Mouse (Mus musculus): ENCODE data around the gene B3gat3. TPM values are rescaled to one million over a fixed set of nuclear protein-coding genes. Genes with fewer than 3 reads are reported as not detected.
"Not testable (repeated sequence)": the region's sequence is repeated elsewhere in the genome, so short reads cannot be mapped to it uniquely, and the experiment has no call there.

B3gat3 gene
- polyA plus RNA-seq, 1 experiment from 2014 or later = 44.0 TPM

DNA sequence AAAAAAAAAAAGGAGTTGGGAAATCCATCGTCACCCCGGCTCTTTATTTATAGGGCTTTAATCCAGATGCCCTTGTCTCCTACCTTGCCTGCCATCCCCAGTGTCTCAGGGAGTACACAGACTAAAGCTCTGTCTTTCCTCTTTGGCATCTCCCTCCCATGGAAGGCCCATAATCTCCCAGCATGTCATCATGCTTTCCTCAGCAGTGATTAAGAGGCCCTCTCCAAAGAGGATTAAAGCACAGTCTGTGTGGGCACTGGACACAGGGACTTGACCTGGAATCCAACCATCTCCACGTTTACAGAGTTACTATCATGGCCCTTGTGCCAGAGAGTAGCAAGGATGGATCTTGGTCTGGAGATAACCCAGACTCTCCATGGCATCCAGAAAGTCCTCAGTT, 36.6 kb upstream of the B3gat3 start, which contains the start of the genes Lbhd1 and Gm49403:
Gene Lbhd1 (plus strand): TSS at position 117 of the 400 bp plus-strand sequence.
Gene Gm49403 (plus strand): TSS at position 315 of the 400 bp plus-strand sequence.
- Histone ChIP-seq H3K4me2 (ENCODE audit: low read depth, low read length) (no peak within 1 kb of the TSS), H3K4me1 (ENCODE audit: control insufficient read depth, insufficient read depth, low read length) (peaks cover 10% of the 10 kb centered on the region), H3K36me3 (ENCODE audit: control insufficient read depth, insufficient read depth, low read length) (no peaks in the 10 kb centered on the region), H3K9me3 (ENCODE audit: control insufficient read depth, low read length) (no peaks in the 10 kb centered on the region), H3K9ac (ENCODE audit: low read depth, low read length) (no peak within 1 kb of the TSS), H3K27ac (ENCODE audit: low read length) (no peak within 1 kb of the TSS), H3K27me3 (replicated peaks; ENCODE audit: control insufficient read depth, insufficient read depth, low read length) (no peaks in the 10 kb centered on the region), H3K4me3 (ENCODE audit: low read length) (no peak within 1 kb of the TSS)
- 84% methylated on average over 3 of the region's 3 CpGs for WGBS
- ATAC-seq = no peak

DNA sequence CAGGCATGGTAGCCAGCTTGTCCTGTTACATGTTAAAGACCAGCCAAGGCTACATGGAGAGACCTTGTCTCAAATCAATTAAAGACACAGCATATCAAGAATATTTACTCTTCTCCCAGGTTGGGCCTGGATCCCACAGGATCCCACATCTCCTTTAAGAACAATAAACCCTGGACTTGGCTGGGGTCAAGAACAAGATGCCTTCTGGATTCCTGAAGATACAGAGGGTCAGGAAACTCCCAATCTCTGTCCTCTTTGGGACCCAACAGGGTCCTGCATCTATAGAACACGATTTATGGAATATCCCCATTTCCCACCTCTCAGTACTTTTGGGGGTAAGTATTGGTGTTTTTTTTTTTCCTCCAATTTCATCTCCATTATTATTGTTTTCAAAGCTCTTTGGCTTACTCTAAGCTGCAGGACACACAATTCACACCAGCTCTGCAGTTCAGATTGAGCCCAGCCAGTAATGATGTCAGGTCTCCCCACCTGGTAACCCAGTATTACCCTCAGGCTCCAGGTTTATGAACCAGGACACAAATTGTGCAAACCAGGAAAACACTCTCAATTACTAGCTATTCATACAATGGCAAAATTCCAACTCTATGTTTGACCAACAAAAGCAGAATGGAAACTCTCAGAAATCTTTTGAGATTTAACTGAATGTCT, 33.1 kb upstream of the B3gat3 start:
- Histone ChIP-seq H3K27me3 (replicated peaks; ENCODE audit: control insufficient read depth, insufficient read depth, low read length) (no peaks in the 10 kb centered on the region), H3K36me3 (ENCODE audit: control insufficient read depth, insufficient read depth, low read length) (peaks cover 4% of the 10 kb centered on the region), H3K9me3 (ENCODE audit: control insufficient read depth, low read length) (no peaks in the 10 kb centered on the region), H3K4me2 (ENCODE audit: low read depth, low read length) (no peak overlapping the region), H3K4me3 (ENCODE audit: low read length) (no peak overlapping the region; the same call in 1 of the 2 replicates), H3K4me1 (ENCODE audit: control insufficient read depth, insufficient read depth, low read length) (peaks cover 5% of the 10 kb centered on the region; the same call in 1 of the 2 replicates), H3K27ac (ENCODE audit: low read length) (peak overlapping the region; percentile 79; the same call in 1 of the 2 replicates), H3K9ac (ENCODE audit: low read depth, low read length) (peak overlapping the region; percentile 81; the same call in 1 of the 2 replicates)
- no peak for ATAC-seq
- 53% methylated on average over 1 of the region's 1 CpGs for WGBS

DNA sequence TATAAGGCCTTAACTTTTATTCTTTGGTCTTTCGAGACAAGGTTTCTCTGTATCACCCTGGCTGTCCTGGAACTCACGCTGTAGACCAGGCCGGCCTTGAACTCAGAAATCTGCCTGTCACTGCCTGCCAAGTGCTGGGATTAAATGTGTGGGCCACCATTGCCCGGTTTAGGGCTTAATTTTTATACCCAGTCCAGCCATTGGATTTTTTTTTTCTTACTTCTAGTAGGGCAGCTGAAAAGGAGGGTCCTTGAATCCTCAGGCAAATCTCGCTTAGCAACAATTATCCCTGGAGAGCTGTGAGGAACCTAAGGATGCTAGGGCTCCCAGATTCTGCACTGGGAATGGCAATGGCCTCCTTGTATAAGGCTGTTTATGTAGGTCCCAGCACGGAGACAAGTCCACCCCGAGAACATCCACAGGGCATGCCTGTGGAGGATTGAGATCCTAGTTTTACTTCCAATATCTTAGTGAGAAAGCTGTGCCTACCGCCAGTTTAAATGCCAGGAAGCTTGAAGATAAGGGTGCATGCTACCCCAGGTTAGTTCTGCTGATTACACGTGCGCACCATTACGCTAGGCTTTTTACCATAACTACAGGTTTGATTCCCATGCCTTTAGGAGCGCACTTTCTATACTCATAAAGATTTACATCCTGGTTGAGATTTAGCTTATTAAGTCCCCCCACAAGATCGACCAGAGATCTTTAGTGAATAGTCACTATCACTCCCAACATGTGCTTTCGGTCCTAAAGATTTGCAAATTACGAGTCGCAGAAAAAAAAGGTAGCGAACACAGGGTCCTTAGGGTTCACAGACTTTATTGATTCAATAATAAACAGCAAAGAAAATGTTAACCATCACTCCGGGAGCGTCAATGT, 32.4 kb upstream of the B3gat3 start:
- peak overlapping the region; percentile 81 for H3K9ac ChIP-seq (ENCODE audit: low read depth, low read length)
- H3K27ac ChIP-seq (ENCODE audit: low read length) = peak overlapping the region; percentile 79
- ATAC-seq = no peak
- H3K9me3 ChIP-seq (ENCODE audit: control insufficient read depth, low read length) = no peaks in the 10 kb centered on the region
- 15% methylated on average over 19 of the region's 19 CpGs for WGBS
- no peaks in the 10 kb centered on the region for H3K27me3 ChIP-seq (replicated peaks; ENCODE audit: control insufficient read depth, insufficient read depth, low read length)
- peak overlapping the region; percentile 70 for H3K4me3 ChIP-seq (ENCODE audit: low read length)
- H3K4me2 ChIP-seq (ENCODE audit: low read depth, low read length) = peak overlapping the region; percentile 75
- H3K36me3 ChIP-seq (ENCODE audit: control insufficient read depth, insufficient read depth, low read length) = peaks cover 4% of the 10 kb centered on the region
- H3K4me1 ChIP-seq (ENCODE audit: control insufficient read depth, insufficient read depth, low read length) = peaks cover 10% of the 10 kb centered on the region; the same call in 1 of the 2 replicates

DNA sequence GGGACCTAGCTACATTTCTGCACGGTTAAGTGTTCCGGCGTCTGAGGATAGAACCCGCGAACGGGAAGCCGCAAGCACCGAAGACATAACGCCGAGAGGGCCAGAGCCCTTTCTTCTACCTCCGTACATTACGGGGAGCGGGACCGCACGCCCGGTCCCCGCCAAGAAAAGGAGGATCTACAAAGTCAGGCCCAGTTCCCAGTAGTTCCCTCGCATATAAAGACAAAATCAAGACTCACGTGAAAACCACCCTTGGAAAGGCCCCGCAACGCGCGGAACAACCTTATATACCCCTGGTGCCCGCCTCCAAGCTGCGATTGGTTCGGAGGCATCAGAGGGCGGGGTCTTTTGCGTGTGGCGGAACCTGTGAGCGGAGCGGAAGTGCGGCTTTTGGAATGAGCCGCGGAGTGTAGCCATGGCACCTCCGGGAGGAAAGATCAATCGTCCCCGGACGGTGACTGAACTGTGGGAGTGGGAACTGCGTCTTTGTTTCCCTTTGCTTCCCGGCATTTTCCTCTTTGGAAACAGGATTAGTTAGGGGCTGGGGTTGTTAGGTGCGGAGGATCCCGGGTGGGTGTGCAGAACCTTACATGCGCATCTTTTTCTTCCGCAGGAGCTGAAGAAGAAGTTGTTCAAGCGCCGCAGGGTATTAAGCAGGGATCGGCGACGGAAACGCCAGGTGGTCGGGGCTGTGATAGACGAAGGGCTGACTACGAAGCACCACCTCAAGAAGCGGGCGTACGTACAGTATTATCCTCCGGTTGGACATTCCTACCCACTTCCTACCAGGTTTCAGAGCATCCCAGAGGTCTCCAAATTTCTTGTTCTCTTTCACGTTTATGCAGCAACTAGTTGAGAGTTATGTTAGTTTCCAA, 31.4 kb upstream of the B3gat3 start, which contains the start of the genes 1810009A15Rik and Gm49416:
Gene 1810009A15Rik (plus strand): TSS at position 343 of the 875 bp plus-strand sequence.
Gene Gm49416 (plus strand): TSS at position 416 of the 875 bp plus-strand sequence.
- Histone ChIP-seq H3K4me2 (ENCODE audit: low read depth, low read length) (peak within 1 kb of the TSS; percentile 75), H3K9me3 (ENCODE audit: control insufficient read depth, low read length) (no peaks in the 10 kb centered on the region), H3K9ac (ENCODE audit: low read depth, low read length) (peak within 1 kb of the TSS; percentile 81), H3K27ac (ENCODE audit: low read length) (peak within 1 kb of the TSS; percentile 89), H3K36me3 (ENCODE audit: control insufficient read depth, insufficient read depth, low read length) (peaks cover 4% of the 10 kb centered on the region), H3K27me3 (replicated peaks; ENCODE audit: control insufficient read depth, insufficient read depth, low read length) (no peaks in the 10 kb centered on the region), H3K4me3 (ENCODE audit: low read length) (peak within 1 kb of the TSS; percentile 70), H3K4me1 (ENCODE audit: control insufficient read depth, insufficient read depth, low read length) (peaks cover 10% of the 10 kb centered on the region; the same call in 1 of the 2 replicates)
- under 1% methylated on average over 58 of the region's 58 CpGs for WGBS
- ATAC-seq = peak; percentile 94

DNA sequence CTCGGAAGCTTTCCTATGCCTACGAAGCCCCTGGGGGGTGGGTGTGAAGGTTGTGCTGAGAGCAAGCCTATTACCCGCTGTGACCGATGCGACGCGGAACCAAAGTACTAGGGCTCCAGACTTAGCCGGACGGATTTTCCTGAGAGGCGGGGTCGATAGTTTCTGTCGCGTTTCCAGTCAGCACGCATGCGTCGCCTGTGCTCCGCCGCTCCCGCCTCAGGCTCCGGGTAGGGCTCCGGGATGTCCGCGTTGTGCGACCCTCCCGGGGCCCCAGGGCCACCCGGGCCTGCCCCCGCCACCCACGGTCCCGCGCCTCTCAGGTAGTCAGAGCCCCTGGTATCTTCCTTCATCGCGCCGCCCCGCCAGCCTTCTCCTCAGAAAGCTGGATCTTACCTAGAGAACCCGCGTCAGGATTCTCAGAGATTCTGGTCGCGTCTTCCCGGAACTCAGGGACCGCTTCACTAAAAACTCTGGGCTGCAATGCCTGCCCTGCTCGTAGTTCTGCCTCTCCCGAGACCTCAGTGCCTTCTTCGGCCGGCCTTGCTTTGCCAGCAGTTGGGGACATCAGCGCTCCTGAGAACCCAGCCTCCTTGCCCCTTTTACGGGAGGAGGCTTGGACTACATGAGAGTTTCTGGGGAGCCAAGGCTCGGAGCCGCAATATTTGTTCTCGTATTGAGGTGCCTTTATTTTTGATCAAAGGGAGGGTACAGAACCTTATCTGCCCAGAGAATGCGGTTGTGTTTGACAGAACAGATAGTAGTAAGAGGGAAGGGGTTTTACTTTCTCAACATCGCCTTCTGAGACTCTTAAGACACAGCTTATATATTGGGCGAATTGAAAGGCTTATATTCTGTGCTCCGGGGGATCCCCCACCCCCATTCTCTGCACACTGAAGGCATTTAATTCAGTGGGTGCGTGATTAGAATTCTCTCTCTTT, 27.1 kb upstream of the B3gat3 start, which contains the start of gene Ints5:
Gene Ints5 (plus strand): TSS at position 177 of the 938 bp plus-strand sequence.
- peak within 1 kb of the TSS; percentile 89 for H3K27ac ChIP-seq (ENCODE audit: low read length)
- peak within 1 kb of the TSS; percentile 98 for H3K9ac ChIP-seq (ENCODE audit: low read depth, low read length)
- 3% methylated on average over 54 of the region's 54 CpGs for WGBS

DNA sequence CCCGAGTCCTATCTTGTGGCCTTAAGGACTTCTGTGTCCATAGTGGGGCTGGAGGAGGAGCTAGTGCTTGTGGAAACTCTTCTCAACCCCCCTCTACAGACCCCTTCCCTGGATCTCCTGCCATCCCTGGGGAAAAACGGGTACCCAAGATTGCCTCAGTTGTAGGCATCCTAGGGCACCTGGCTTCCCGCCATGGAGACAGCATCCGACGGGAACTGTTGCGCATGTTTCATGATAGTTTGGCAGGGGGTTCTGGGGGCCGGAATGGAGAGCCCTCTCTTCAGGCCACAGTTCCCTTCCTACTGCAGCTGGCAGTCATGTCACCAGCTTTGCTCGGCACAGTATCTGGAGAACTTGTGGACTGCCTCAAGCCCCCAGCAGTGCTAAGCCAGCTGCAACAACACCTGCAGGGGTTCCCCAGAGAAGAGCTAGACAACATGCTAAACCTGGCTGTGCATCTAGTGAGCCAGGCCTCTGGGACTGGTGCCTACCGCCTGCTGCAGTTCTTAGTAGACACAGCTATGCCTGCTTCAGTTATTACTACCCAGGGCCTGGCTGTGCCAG, 24.7 kb upstream of the B3gat3 start:
- peaks cover 26% of the 10 kb centered on the region for H3K4me1 ChIP-seq (ENCODE audit: control insufficient read depth, insufficient read depth, low read length)
- H3K4me3 ChIP-seq (ENCODE audit: low read length) = no peak overlapping the region
- H3K9ac ChIP-seq (ENCODE audit: low read depth, low read length) = 0 out of 2 replicates have a peak overlapping the region, but pooled peaks have one; percentile 11
- H3K27ac ChIP-seq (ENCODE audit: low read length) = no peak overlapping the region
- no peak overlapping the region for H3K4me2 ChIP-seq (ENCODE audit: low read depth, low read length)
- peaks cover 5% of the 10 kb centered on the region for H3K36me3 ChIP-seq (ENCODE audit: control insufficient read depth, insufficient read depth, low read length)
- H3K27me3 ChIP-seq (replicated peaks; ENCODE audit: control insufficient read depth, insufficient read depth, low read length) = no peaks in the 10 kb centered on the region
- 89% methylated on average over 9 of the region's 9 CpGs for WGBS
- ATAC-seq = no peak
- no peaks in the 10 kb centered on the region for H3K9me3 ChIP-seq (ENCODE audit: control insufficient read depth, low read length)

More for the DNA sequence above, 27.1 kb upstream of the B3gat3 start, which contains the start of gene Ints5:
- H3K4me1 ChIP-seq (ENCODE audit: control insufficient read depth, insufficient read depth, low read length) = peaks cover 19% of the 10 kb centered on the region
- peaks cover 7% of the 10 kb centered on the region for H3K36me3 ChIP-seq (ENCODE audit: control insufficient read depth, insufficient read depth, low read length)
- peak within 1 kb of the TSS; percentile 95 for H3K4me3 ChIP-seq (ENCODE audit: low read length)
- H3K27me3 ChIP-seq (replicated peaks; ENCODE audit: control insufficient read depth, insufficient read depth, low read length) = no peaks in the 10 kb centered on the region
- no peaks in the 10 kb centered on the region for H3K9me3 ChIP-seq (ENCODE audit: control insufficient read depth, low read length)
- H3K4me2 ChIP-seq (ENCODE audit: low read depth, low read length) = peak within 1 kb of the TSS; percentile 60
- ATAC-seq = peak; percentile 49

DNA sequence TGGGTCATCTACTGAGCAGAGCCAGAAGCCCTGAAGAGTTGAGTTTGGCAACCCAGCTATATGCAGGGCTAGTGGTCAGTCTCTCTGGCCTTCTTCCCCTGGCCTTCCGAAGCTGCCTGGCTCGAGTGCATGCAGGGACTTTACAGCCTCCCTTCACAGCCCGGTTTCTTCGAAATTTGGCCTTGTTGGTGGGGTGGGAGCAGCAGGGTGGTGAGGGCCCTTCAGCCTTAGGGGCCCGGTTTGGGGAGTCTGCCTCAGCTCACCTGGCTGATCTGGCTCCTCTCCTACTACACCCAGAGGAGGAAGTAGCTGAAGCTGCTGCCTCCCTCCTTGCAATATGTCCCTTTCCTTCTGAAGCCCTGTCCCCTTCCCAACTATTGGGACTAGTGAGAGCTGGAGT, 23.9 kb upstream of the B3gat3 start:
- not testable (repeated sequence) for H3K4me2 ChIP-seq (ENCODE audit: low read depth, low read length); H3K36me3 ChIP-seq (ENCODE audit: control insufficient read depth, insufficient read depth, low read length); H3K27me3 ChIP-seq (replicated peaks; ENCODE audit: control insufficient read depth, insufficient read depth, low read length); H3K4me3 ChIP-seq (ENCODE audit: low read length); H3K9me3 ChIP-seq (ENCODE audit: control insufficient read depth, low read length); ATAC-seq
- Histone ChIP-seq H3K4me1 (ENCODE audit: control insufficient read depth, insufficient read depth, low read length) (peaks cover 26% of the 10 kb centered on the region), H3K9ac (ENCODE audit: low read depth, low read length) (0 out of 2 replicates have a peak overlapping the region, but pooled peaks have one; percentile 11), H3K27ac (ENCODE audit: low read length) (0 out of 2 replicates have a peak overlapping the region, but pooled peaks have one; percentile 23)
- 75% methylated on average over 5 of the region's 5 CpGs for WGBS

Measured in intestine, embryonic 16.5 days (tissue).